Mouse (Mus musculus) ES-E14 (cell line): Measurements from ENCODE around the gene Synpr. TPM values are rescaled to one million over a fixed set of nuclear protein-coding genes. Genes with fewer than 3 reads are reported as not detected.

Source experiments
- DNase-seq: peaks from one replicate; pipeline ENCODE4 v3.0.0-alpha.2; 2013; ENCODE audit warnings: low read depth, low spot score
- H3K27ac ChIP-seq: 2 replicates; pipeline ENCODE4 v1.5.1; 2012; ENCODE audit warnings: low read depth, mild to moderate bottlenecking, low read length, moderate library complexity, mixed read lengths; ENCODE audit not compliant: poor library complexity, insufficient read depth, severe bottlenecking
- H3K36me3 ChIP-seq: 2 replicates; pipeline ENCODE4 v1.6.1; 2012; ENCODE audit warnings: mild to moderate bottlenecking, low read length, moderate library complexity, mixed read lengths; ENCODE audit not compliant: control insufficient read depth, poor library complexity, insufficient read depth, severe bottlenecking
- H3K4me1 ChIP-seq, 2 experiments: fragments of 150-350 bp in 1 of 2; sonication (generic) in 1 of 2; 2 replicates each; pipeline ENCODE4 v1.6.1; 2012; ENCODE audit warnings: low read length in 2 of 2, mild to moderate bottlenecking in 1 of 2, mixed read lengths in 1 of 2; ENCODE audit not compliant: control insufficient read depth in 2 of 2, insufficient read depth in 2 of 2, poor library complexity in 1 of 2
- H3K4me3 ChIP-seq, 2 experiments: fragments of 150-350 bp in 1 of 2; sonication (generic) in 1 of 2; 2 replicates each; pipeline ENCODE4 v1.5.1; 2012; ENCODE audit warnings: low read length in 2 of 2, low read depth in 1 of 2, mild to moderate bottlenecking in 1 of 2, mixed read lengths in 1 of 2; ENCODE audit not compliant: insufficient read depth in 1 of 2, poor library complexity in 1 of 2, severe bottlenecking in 1 of 2
- H3K9ac ChIP-seq: 2 replicates; pipeline ENCODE4 v1.6.1; 2012; ENCODE audit warnings: low read depth, mild to moderate bottlenecking, low read length, mixed read lengths; ENCODE audit not compliant: poor library complexity, insufficient read depth, severe bottlenecking
- H3K9me3 ChIP-seq: fragments of 150-350 bp; sonication (generic); 2 replicates; pipeline ENCODE4 v1.6.1; 2012; ENCODE audit warnings: low read depth, mild to moderate bottlenecking, low read length; ENCODE audit not compliant: control insufficient read depth, insufficient read depth
- CHD2 ChIP-seq: IDR thresholded peaks from 2 replicates; pipeline ENCODE4 v1.6.1; 2014; ENCODE audit warnings: mild to moderate bottlenecking, low read depth, low read length, inconsistent platforms
- HCFC1 ChIP-seq: IDR thresholded peaks from 2 replicates; pipeline ENCODE4 v1.6.1; 2012; ENCODE audit warnings: low read length, inconsistent platforms, borderline replicate concordance; ENCODE audit not compliant: insufficient read depth
- MAFK ChIP-seq: IDR thresholded peaks from 2 replicates; pipeline ENCODE4 v1.6.1; 2014; ENCODE audit warnings: mild to moderate bottlenecking, low read depth, low read length, inconsistent platforms; ENCODE audit not compliant: insufficient read depth
- ZC3H11A ChIP-seq: IDR thresholded peaks from 2 replicates; pipeline ENCODE4 v1.6.1; 2012; ENCODE audit warnings: low read depth, mild to moderate bottlenecking, inconsistent platforms, low read length, borderline replicate concordance
- ZNF384 ChIP-seq: IDR thresholded peaks from 2 replicates; pipeline ENCODE4 v1.6.1; 2012; ENCODE audit warnings: low read depth, low read length, inconsistent platforms
- in situ Hi-C, 2 experiments: fragments of 600-800 bp; cut with MboI; formaldehyde crosslinking; loops; one replicate each; pipeline ENCODE4 v1.15.1; 2025; ENCODE audit warnings: low sequenced_read_pairs in 2 of 2, inconsistent platforms in 1 of 2; ENCODE audit not compliant: unreplicated experiment in 2 of 2
- total RNA-seq: library from RNA; depleted of rRNA; stranded (reverse); fragments of 300-350 nt; gene quantifications from 2 replicates; pipeline ENCODE4 v1.2.3, GENCODE M21; 2012

Synpr gene
- total RNA-seq, 1 experiment, result 0.22 TPM

GRCm38 (mm10) chr14:13519239-13520011, 234.8 kb downstream of the Synpr start:
- no peak for DNase-seq
- Histone ChIP-seq H3K4me3 (no peak overlapping the region), H3K27ac (no peak overlapping the region), H3K4me1 (no peaks in the 10 kb centered on the region), H3K9ac (no peak overlapping the region), H3K9me3 (no peaks in the 10 kb centered on the region), H3K36me3 (no peaks in the 10 kb centered on the region)
- no peak for TF ChIP-seq MAFK
- no peak for TF ChIP-seq CHD2
- TF ChIP-seq HCFC1, result no peak
- TF ChIP-seq ZC3H11A, result no peak
- TF ChIP-seq ZNF384, result no peak
- in situ Hi-C loops, result no loop called here

DNA sequence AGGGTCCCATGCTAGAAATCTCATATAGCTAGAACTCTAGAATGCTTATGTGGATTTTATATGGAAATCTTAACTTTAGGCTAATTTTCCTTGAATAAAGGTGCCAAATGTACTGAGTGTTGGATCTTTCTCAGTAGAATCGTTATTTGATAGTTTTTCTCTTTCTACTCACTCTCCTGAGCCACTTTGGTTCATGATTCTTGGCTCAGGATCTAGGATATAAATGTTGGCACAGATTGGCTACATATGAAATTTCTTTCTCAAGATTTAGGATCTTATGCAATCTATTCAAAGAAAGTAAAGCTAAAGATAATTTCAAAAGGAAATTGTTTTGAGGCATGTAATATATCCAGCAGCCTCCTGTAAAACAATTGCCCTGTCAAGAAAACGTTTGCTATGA, 263.2 kb downstream of the Synpr start:
- Histone ChIP-seq H3K4me3 (no peak overlapping the region), H3K9me3 (no peaks in the 10 kb centered on the region), H3K4me1 (no peaks in the 10 kb centered on the region), H3K36me3 (no peaks in the 10 kb centered on the region), H3K27ac (no peak overlapping the region), H3K9ac (no peak overlapping the region)
- TF ChIP-seq ZC3H11A (no peak), MAFK (no peak), CHD2 (no peak), HCFC1 (no peak), ZNF384 (no peak)
- DNase-seq, result no peak
- in situ Hi-C loops, result no loop called here

GRCm38 (mm10) chr14:13551209-13551608, 266.6 kb downstream of the Synpr start:
- Histone ChIP-seq H3K9ac (no peak overlapping the region), H3K36me3 (no peaks in the 10 kb centered on the region), H3K4me1 (no peaks in the 10 kb centered on the region), H3K9me3 (no peaks in the 10 kb centered on the region), H3K27ac (no peak overlapping the region), H3K4me3 (no peak overlapping the region)
- in situ Hi-C loops, result no loop called here
- no peak for DNase-seq
- TF ChIP-seq ZC3H11A (no peak), ZNF384 (no peak), HCFC1 (no peak), CHD2 (no peak), MAFK (no peak)

- no peaks in the 10 kb centered on the region for H3K36me3 ChIP-seq
- in situ Hi-C loops, result no loop called here
- no peaks in the 10 kb centered on the region for H3K4me1 ChIP-seq
- H3K9ac ChIP-seq, result no peak overlapping the region
- H3K9me3 ChIP-seq, result no peaks in the 10 kb centered on the region
- no peak for DNase-seq
- no peak overlapping the region for H3K4me3 ChIP-seq
- H3K27ac ChIP-seq, result no peak overlapping the region
- no peak for TF ChIP-seq CHD2
- TF ChIP-seq MAFK, result no peak
These were observed 269.2 kb downstream of the Synpr start for GRCm38 (mm10) chr14:13553616-13554370.
